8 mouse cellular contexts compared by ENCODE assay signal in genomic region chr2:32882283-32883043, GRCm38 (mm10). TPM values are rescaled to one million over a fixed set of nuclear protein-coding genes. Genes with fewer than 3 reads are reported as not detected.
DNase-seq lines count a peak whose midpoint lies in the region; ATAC-seq and TF ChIP-seq lines count a peak whose summit lies in the region.

No protein-coding gene starts in this region.

- H3K9me3 ChIP-seq in kidney, embryonic 14.5 days (ENCODE audit: control insufficient read depth, low read length): no peaks in the 10 kb centered on the region

- TF ChIP-seq CTCF in embryonic fibroblast, embryonic 13.5 days (IDR thresholded peaks at IDR 0.05; ENCODE audit: borderline replicate concordance, insufficient read depth, low read length): no peak

- no peak overlapping the region for H3K9ac ChIP-seq in kidney, embryonic 14.5 days (ENCODE audit: low read depth, low read length)

- peak; percentile 55; the same call in 1 of the 2 replicates for TF ChIP-seq POLR2A in embryonic fibroblast, embryonic 13.5 days (IDR thresholded peaks at IDR 0.05; ENCODE audit: low read depth, low read length)

- peak; percentile 24; the same call in 1 of the 2 replicates for ATAC-seq in kidney, embryonic 14.5 days (ENCODE audit: low FRiP score, low TSS enrichment)

- peaks cover 35% of the 10 kb centered on the region for H3K4me1 ChIP-seq in embryonic fibroblast, embryonic 13.5 days (ENCODE audit: control insufficient read depth, insufficient read depth, low read length)
- H3K4me1 ChIP-seq in kidney, embryonic 14.5 days (ENCODE audit: control insufficient read depth, insufficient read depth, low read length): peaks cover 75% of the 10 kb centered on the region

- WGBS in kidney, embryonic 14.5 days: 48% methylated on average over 15 of the region's 21 CpGs

- peak overlapping the region; percentile 98 for H3K27ac ChIP-seq in embryonic fibroblast, embryonic 13.5 days (ENCODE audit: insufficient read depth, low read length)
- H3K27ac ChIP-seq in kidney, embryonic 14.5 days (ENCODE audit: low read depth, low read length): peak overlapping the region; percentile 83

- H3K4me2 ChIP-seq in kidney, embryonic 14.5 days (replicated peaks; ENCODE audit: low read depth, low read length): no peak overlapping the region

- H3K27me3 ChIP-seq in kidney, embryonic 14.5 days (ENCODE audit: control insufficient read depth, insufficient read depth, low read length): no peaks in the 10 kb centered on the region

- no peaks in the 10 kb centered on the region for H3K36me3 ChIP-seq in kidney, embryonic 14.5 days (ENCODE audit: control insufficient read depth, insufficient read depth, low read length)

- no peak overlapping the region for H3K4me3 ChIP-seq in embryonic fibroblast, embryonic 13.5 days (ENCODE audit: insufficient read depth, low read length)
- no peak overlapping the region for H3K4me3 ChIP-seq in kidney, embryonic 14.5 days (ENCODE audit: low read length)

- peak; percentile 85 for DNase-seq in 3134 (ENCODE audit: extremely low read depth, insufficient read length, low spot score)
- peak; percentile 52 for DNase-seq in CD4-positive, CD25-positive, alpha-beta regulatory T cell, adult 2 months (ENCODE audit: low read depth, low spot score)
- peak; percentile 74 for DNase-seq in lung, postnatal 10 days
- DNase-seq in ovary, postnatal 14 days (ENCODE audit: low spot score): no peak
- DNase-seq in embryo, embryonic 11 days: no peak
- DNase-seq in embryo, embryonic 10 days (ENCODE audit: low spot score): no peak

RNA-seq across cellular contexts. Expression of gene Fam129b, which starts 6.5 kb away (rescaled TPM):
- polyA plus RNA-seq in embryonic fibroblast, embryonic 13.5 days (2011; ENCODE audit: insufficient read length, low read depth, missing spikeins): 142 and 223 TPM in 2 replicates
- polyA plus RNA-seq in kidney, embryonic 14.5 days (2014; fragmentation: Nextera tagmentation; extraction: Ambion mirVana): 18.2 and 19.9 TPM in 2 replicates

RNA-seq across cellular contexts. Expression of gene Stxbp1, which starts 35.4 kb away (rescaled TPM):
- polyA plus RNA-seq in embryonic fibroblast, embryonic 13.5 days (2011; ENCODE audit: insufficient read length, low read depth, missing spikeins): 33.3 and 41.4 TPM in 2 replicates
- polyA plus RNA-seq in kidney, embryonic 14.5 days (2014; fragmentation: Nextera tagmentation; extraction: Ambion mirVana): 11.2 and 16.2 TPM in 2 replicates

Comparison
In these comparisons a context has a peak if more than half of its experiments do, and no peak if none do; other contexts are left out.
1. DNase-seq: peak in 3134 (single experiment), CD4-positive, CD25-positive, alpha-beta regulatory T cell, adult 2 months (single experiment) and lung, postnatal 10 days (single experiment); none in ovary, postnatal 14 days (single experiment), embryo, embryonic 11 days (single experiment) and embryo, embryonic 10 days (single experiment).